Mouse (Mus musculus) neural tube, embryonic 14.5 days (tissue): ENCODE measurements at regions not wholly inside any gene's neighbourhood (a gene's known extent, or its start where the extent isn't known, plus 50 kb on each side); places are given as distances from the start of the nearest gene placed in this dataset.

ENCODE experiments used
- ATAC-seq: fragments of 200-750 bp; cut with Nextera tagmentation; 2 replicates; pipeline ENCODE4 v1.8.0; 2017; ENCODE audit warnings: low read depth, mild to moderate bottlenecking, moderate TSS enrichment, moderate library complexity
- H3K27ac ChIP-seq: fragments of 300-500 bp; sonication (generic); 2 replicates; pipeline ENCODE4 v1.5.1; 2014; ENCODE audit warnings: low read depth, mild to moderate bottlenecking, control low read depth, low read length, moderate library complexity, mixed read lengths
- H3K27me3 ChIP-seq: fragments of 300-500 bp; sonication (generic); 2 replicates; pipeline ENCODE4 v1.6.1; 2014; ENCODE audit warnings: low read length; ENCODE audit not compliant: control insufficient read depth, insufficient read depth
- H3K36me3 ChIP-seq: fragments of 300-500 bp; sonication (generic); 2 replicates; pipeline ENCODE4 v1.6.1; 2014; ENCODE audit warnings: low read length, mixed read lengths; ENCODE audit not compliant: control insufficient read depth, insufficient read depth
- H3K4me1 ChIP-seq: fragments of 300-500 bp; sonication (generic); 2 replicates; pipeline ENCODE4 v1.6.1; 2014; ENCODE audit warnings: low read length; ENCODE audit not compliant: control insufficient read depth, insufficient read depth
- H3K4me2 ChIP-seq: fragments of 300-500 bp; sonication (generic); 2 replicates; pipeline ENCODE4 v1.6.1; 2014; ENCODE audit warnings: mild to moderate bottlenecking, low read depth, low read length, control low read depth
- H3K4me3 ChIP-seq: fragments of 300-500 bp; sonication (generic); 2 replicates; pipeline ENCODE4 v1.5.1; 2014; ENCODE audit warnings: low read depth, low read length, control low read depth, mixed read lengths
- H3K9ac ChIP-seq: fragments of 300-500 bp; sonication (generic); replicated peaks from 2 replicates; pipeline ENCODE4 v1.6.1; 2014; ENCODE audit warnings: low read depth, mild to moderate bottlenecking, control low read depth, low read length, mixed read lengths
- H3K9me3 ChIP-seq: fragments of 300-500 bp; sonication (generic); 2 replicates; pipeline ENCODE4 v1.6.1; 2016; ENCODE audit warnings: low read length; ENCODE audit not compliant: control insufficient read depth
- WGBS: fragments of 180-500 bp; shearing (Covaris S2); extraction: QIAGEN DNeasy Blood & Tissue Kit; methylation state at CpG from one replicate; pipeline ENCODE4 v1.1.7; 2014; 5-methylcytosine and 5-hydroxymethylcytosine counted together

- no peak overlapping the region for H3K4me3 ChIP-seq
- WGBS = 93% methylated on average over 13 of the region's 13 CpGs
- H3K4me2 ChIP-seq = no peak overlapping the region
- ATAC-seq = no peak
- no peak overlapping the region for H3K9ac ChIP-seq
- H3K36me3 ChIP-seq = no peaks in the 10 kb centered on the region
- no peaks in the 10 kb centered on the region for H3K9me3 ChIP-seq
- no peaks in the 10 kb centered on the region for H3K27me3 ChIP-seq
- H3K27ac ChIP-seq = no peak overlapping the region
- no peaks in the 10 kb centered on the region for H3K4me1 ChIP-seq
Observed at GRCm38 (mm10) chr1:125174725-125175124, 260.8 kb downstream of the Actr3 start.

- Histone ChIP-seq H3K27ac (no peak overlapping the region), H3K4me2 (no peak overlapping the region), H3K4me1 (no peaks in the 10 kb centered on the region), H3K9me3 (no peaks in the 10 kb centered on the region), H3K36me3 (no peaks in the 10 kb centered on the region), H3K27me3 (no peaks in the 10 kb centered on the region), H3K4me3 (no peak overlapping the region), H3K9ac (no peak overlapping the region)
- 53% methylated on average over 1 of the region's 1 CpGs for WGBS
- ATAC-seq = no peak
Observed at GRCm38 (mm10) chr1:125172474-125172873, 263.1 kb downstream of the Actr3 start.

- Histone ChIP-seq H3K36me3 (no peaks in the 10 kb centered on the region), H3K27ac (no peak overlapping the region), H3K4me2 (no peak overlapping the region), H3K27me3 (no peaks in the 10 kb centered on the region), H3K4me3 (no peak overlapping the region), H3K9ac (no peak overlapping the region), H3K4me1 (no peaks in the 10 kb centered on the region), H3K9me3 (no peaks in the 10 kb centered on the region)
- no peak for ATAC-seq
- 93% methylated on average over 1 of the region's 1 CpGs for WGBS
Observed at GRCm38 (mm10) chr1:125165226-125165625, 270.3 kb downstream of the Actr3 start.

GRCm38 (mm10) chr1:125158481-125158880 is 277.0 kb downstream of the Actr3 start:
- Histone ChIP-seq H3K9ac (no peak overlapping the region), H3K9me3 (no peaks in the 10 kb centered on the region), H3K4me1 (no peaks in the 10 kb centered on the region), H3K27ac (no peak overlapping the region), H3K4me3 (no peak overlapping the region), H3K36me3 (no peaks in the 10 kb centered on the region), H3K27me3 (no peaks in the 10 kb centered on the region), H3K4me2 (no peak overlapping the region)
- ATAC-seq = no peak
- WGBS = 75% methylated on average over 4 of the region's 4 CpGs

GRCm38 (mm10) chr1:125156093-125156492 is 279.4 kb downstream of the Actr3 start:
- no peaks in the 10 kb centered on the region for H3K36me3 ChIP-seq
- no peak for ATAC-seq
- 96% methylated on average over 2 of the region's 2 CpGs for WGBS

GRCm38 (mm10) chr1:125149817-125150216 is 285.7 kb downstream of the Actr3 start:
- Histone ChIP-seq H3K9ac (no peak overlapping the region), H3K36me3 (no peaks in the 10 kb centered on the region), H3K27ac (no peak overlapping the region), H3K4me3 (no peak overlapping the region), H3K4me2 (no peak overlapping the region), H3K9me3 (no peaks in the 10 kb centered on the region), H3K4me1 (no peaks in the 10 kb centered on the region), H3K27me3 (no peaks in the 10 kb centered on the region)
- no peak for ATAC-seq

More at GRCm38 (mm10) chr1:125156093-125156492, 279.4 kb downstream of the Actr3 start:
- Histone ChIP-seq H3K9me3 (no peaks in the 10 kb centered on the region), H3K4me2 (no peak overlapping the region), H3K4me1 (no peaks in the 10 kb centered on the region), H3K27me3 (no peaks in the 10 kb centered on the region), H3K9ac (no peak overlapping the region), H3K27ac (no peak overlapping the region), H3K4me3 (no peak overlapping the region)

- H3K4me2 ChIP-seq = no peak overlapping the region
- no peaks in the 10 kb centered on the region for H3K27me3 ChIP-seq
- WGBS = 75% methylated on average over 3 of the region's 3 CpGs
- H3K9me3 ChIP-seq = no peaks in the 10 kb centered on the region
- H3K9ac ChIP-seq = no peak overlapping the region
- no peak overlapping the region for H3K27ac ChIP-seq
- no peaks in the 10 kb centered on the region for H3K4me1 ChIP-seq
- no peak for ATAC-seq
- H3K36me3 ChIP-seq = no peaks in the 10 kb centered on the region
- H3K4me3 ChIP-seq = no peak overlapping the region
Observed at GRCm38 (mm10) chr1:125123861-125124260, 311.7 kb downstream of the Actr3 start.

- Histone ChIP-seq H3K4me3 (no peak overlapping the region), H3K4me2 (no peak overlapping the region), H3K27me3 (no peaks in the 10 kb centered on the region), H3K4me1 (no peaks in the 10 kb centered on the region), H3K9me3 (no peaks in the 10 kb centered on the region), H3K27ac (no peak overlapping the region), H3K9ac (no peak overlapping the region), H3K36me3 (no peaks in the 10 kb centered on the region)
- no peak for ATAC-seq
- WGBS = 89% methylated on average over 2 of the region's 2 CpGs
Observed at GRCm38 (mm10) chr1:125100596-125100995, 334.9 kb downstream of the Actr3 start.

GRCm38 (mm10) chr1:125084906-125085305 is 350.6 kb downstream of the Actr3 start:
- Histone ChIP-seq H3K9me3 (no peaks in the 10 kb centered on the region), H3K36me3 (no peaks in the 10 kb centered on the region), H3K4me2 (no peak overlapping the region), H3K4me1 (no peaks in the 10 kb centered on the region), H3K9ac (no peak overlapping the region), H3K27me3 (no peaks in the 10 kb centered on the region), H3K4me3 (no peak overlapping the region), H3K27ac (no peak overlapping the region)
- no peak for ATAC-seq
- 87% methylated on average over 4 of the region's 4 CpGs for WGBS
